Mouse (Mus musculus) G1E (cell line): ENCODE results near the gene Pik3r6. TPM values are rescaled to one million over a fixed set of nuclear protein-coding genes. Genes with fewer than 3 reads are reported as not detected.

Source experiments
- ATAC-seq: 2 replicates; pipeline ENCODE4 v1.8.0; 2016; ENCODE audit warnings: mild to moderate bottlenecking; ENCODE audit not compliant: insufficient number of reproducible peaks, poor library complexity, low FRiP score, severe bottlenecking; ENCODE audit errors: extremely low read depth
- DNase-seq: peaks from one replicate; pipeline ENCODE4 v3.0.0; 2012; ENCODE audit warnings: low spot score
- H3K27me3 ChIP-seq: 2 replicates; pipeline ENCODE4 v1.6.1; 2012; ENCODE audit warnings: mild to moderate bottlenecking, low read length, inconsistent platforms; ENCODE audit not compliant: insufficient read depth
- H3K36me3 ChIP-seq: replicated peaks from 2 replicates; pipeline ENCODE3; 2012; ENCODE audit warnings: mild to moderate bottlenecking, inconsistent platforms
- H3K4me1 ChIP-seq: 2 replicates; pipeline ENCODE4 v1.6.1; 2012; ENCODE audit warnings: low read depth, low read length, inconsistent platforms, mixed read lengths; ENCODE audit not compliant: insufficient read depth
- H3K4me3 ChIP-seq: 2 replicates; pipeline ENCODE4 v1.5.1; 2012; ENCODE audit warnings: low read depth, mild to moderate bottlenecking, inconsistent platforms, low read length, moderate library complexity, mixed read lengths
- H3K9me3 ChIP-seq: replicated peaks from 2 replicates; pipeline ENCODE4 v1.6.1; 2012; ENCODE audit warnings: inconsistent platforms
- CTCF ChIP-seq: IDR thresholded peaks from 2 replicates; pipeline ENCODE4 v1.5.1; 2012; ENCODE audit warnings: low read depth, low read length, inconsistent platforms, mixed read lengths
- GATA1 ChIP-seq: IDR thresholded peaks from 2 replicates; pipeline ENCODE4 v1.6.1; 2012; ENCODE audit warnings: borderline replicate concordance, low read length, inconsistent platforms, mixed read lengths
- GATA2 ChIP-seq: IDR thresholded peaks from 2 replicates; pipeline ENCODE4 v1.6.1; 2012; ENCODE audit warnings: low read depth, low read length, inconsistent platforms, borderline replicate concordance
- POLR2AphosphoS5 ChIP-seq: IDR thresholded peaks from 2 replicates; pipeline ENCODE4 v1.6.1; 2012; ENCODE audit warnings: low read depth, low read length, inconsistent platforms; ENCODE audit not compliant: insufficient replicate concordance
- TAL1 ChIP-seq: conservative IDR thresholded peaks from 2 replicates; pipeline ENCODE4 v1.6.1; 2012; ENCODE audit warnings: low read depth, low read length, inconsistent platforms, mixed read lengths
- polyA plus RNA-seq: library from polyadenylated mRNA; stranded (reverse); fragments of >175 nt; gene quantifications from 2 replicates; pipeline ENCODE4 v1.2.3, GENCODE M21; 2012
- total RNA-seq, 2 experiments: library from RNA; stranded (forward) in 1 of 2; stranded (reverse) in 1 of 2; fragments of 200-1000 nt in 1 of 2; fragments of >200 nt in 1 of 2; fragmentation: Nextera tagmentation in 1 of 2; gene quantifications; 2 replicates each; pipeline ENCODE4 v1.2.3; 2014 to 2017

Gene Pik3r6
- total and polyA plus RNA-seq, 3 experiments = 0.04 to 4.7 TPM; not detected in 1

- ATAC-seq (no peak), DNase-seq (no peak)
- no peaks in the 10 kb centered on the region for H3K9me3 ChIP-seq
- H3K4me1 ChIP-seq = no peaks in the 10 kb centered on the region
- TF ChIP-seq TAL1 = no peak
- no peak for TF ChIP-seq GATA2
- no peak for TF ChIP-seq GATA1
- TF ChIP-seq CTCF = no peak
- H3K36me3 ChIP-seq = no peaks in the 10 kb centered on the region
- no peak overlapping the region for H3K4me3 ChIP-seq
- H3K27me3 ChIP-seq = peaks cover 3% of the 10 kb centered on the region; the same call in 1 of the 2 replicates
These were observed 18.4 kb upstream of the Pik3r6 start for GRCm38 (mm10) chr11:68484431-68484830.

- no peak for ATAC-seq
- peak; percentile 51 for TF ChIP-seq CTCF
- no peak for TF ChIP-seq POLR2AphosphoS5
- no peaks in the 10 kb centered on the region for H3K4me1 ChIP-seq
These were observed 17.4 kb upstream of the Pik3r6 start for GRCm38 (mm10) chr11:68485206-68485942.

GRCm38 (mm10) chr11:68486093-68486492 is 16.7 kb upstream of the Pik3r6 start:
- no peaks in the 10 kb centered on the region for H3K9me3 ChIP-seq
- TF ChIP-seq CTCF (no peak), TAL1 (no peak), GATA2 (no peak), GATA1 (no peak)
- H3K27me3 ChIP-seq = peaks cover 13% of the 10 kb centered on the region; the same call in 1 of the 2 replicates
- DNase-seq (no peak), ATAC-seq (no peak)
- H3K36me3 ChIP-seq = no peaks in the 10 kb centered on the region
- H3K4me1 ChIP-seq = no peaks in the 10 kb centered on the region
- H3K4me3 ChIP-seq = no peak overlapping the region

More at GRCm38 (mm10) chr11:68485206-68485942, 17.4 kb upstream of the Pik3r6 start:
- Histone ChIP-seq H3K4me3 (no peak overlapping the region), H3K27me3 (peaks cover 7% of the 10 kb centered on the region; the same call in 1 of the 2 replicates), H3K36me3 (no peaks in the 10 kb centered on the region), H3K9me3 (no peaks in the 10 kb centered on the region)
- DNase-seq = peak; percentile 46

- H3K27me3 ChIP-seq = peaks cover 18% of the 10 kb centered on the region; the same call in 1 of the 2 replicates
- DNase-seq (no peak), ATAC-seq (no peak)
- H3K4me3 ChIP-seq = no peak overlapping the region
- H3K4me1 ChIP-seq = no peaks in the 10 kb centered on the region
- H3K9me3 ChIP-seq = no peaks in the 10 kb centered on the region
- no peak for TF ChIP-seq GATA1
- no peak for TF ChIP-seq GATA2
- TF ChIP-seq CTCF = no peak
- no peak for TF ChIP-seq TAL1
- no peak for TF ChIP-seq POLR2AphosphoS5
- H3K36me3 ChIP-seq = no peaks in the 10 kb centered on the region
These were observed 15.1 kb upstream of the Pik3r6 start for GRCm38 (mm10) chr11:68487720-68488119.

- TF ChIP-seq TAL1 = no peak
- TF ChIP-seq POLR2AphosphoS5 = no peak
- no peak for TF ChIP-seq GATA1
- no peak for TF ChIP-seq CTCF
- TF ChIP-seq GATA2 = no peak
- no peaks in the 10 kb centered on the region for H3K9me3 ChIP-seq
- no peak overlapping the region for H3K4me3 ChIP-seq
- ATAC-seq (no peak), DNase-seq (no peak)
- H3K27me3 ChIP-seq = peaks cover 18% of the 10 kb centered on the region; the same call in 1 of the 2 replicates
- no peaks in the 10 kb centered on the region for H3K4me1 ChIP-seq
- H3K36me3 ChIP-seq = no peaks in the 10 kb centered on the region
These were observed 14.5 kb upstream of the Pik3r6 start for GRCm38 (mm10) chr11:68488256-68488824.

GRCm38 (mm10) chr11:68489236-68489635 is 13.6 kb upstream of the Pik3r6 start:
- Histone ChIP-seq H3K36me3 (no peaks in the 10 kb centered on the region), H3K9me3 (no peaks in the 10 kb centered on the region), H3K4me1 (no peaks in the 10 kb centered on the region), H3K4me3 (no peak overlapping the region), H3K27me3 (peaks cover 21% of the 10 kb centered on the region; the same call in 1 of the 2 replicates)
- ATAC-seq = no peak
- no peak for DNase-seq
- no peak for TF ChIP-seq POLR2AphosphoS5
- TF ChIP-seq CTCF = no peak
- no peak for TF ChIP-seq GATA1
